In genomic region chr11:117094646-117095045, GRCm38 (mm10) we compare ENCODE assay signal across 12 mouse cellular contexts. TPM values are rescaled to one million over a fixed set of nuclear protein-coding genes. Genes with fewer than 3 reads are reported as not detected.
DNase-seq lines count a peak whose midpoint lies in the region; TF ChIP-seq lines count a peak whose summit lies in the region.
"Had no signal": no experiment of that assay in that cellular context is flagged by ENCODE, and none has a peak within 500 bp of the region (broad histone marks: within the 10 kb centered on the region; RNA-seq: fewer than 3 reads in every experiment).

No protein-coding gene starts in this region.

- TF ChIP-seq CTCF in left cerebral cortex, adult 2 months (IDR thresholded peaks at IDR 0.05): no peak
- no peak for TF ChIP-seq CTCF in cortical plate, adult 2 months (IDR thresholded peaks at IDR 0.05; ENCODE audit: extremely low read depth, insufficient read depth, low read length)
- no peak for TF ChIP-seq CTCF in heart, adult 2 months (IDR thresholded peaks at IDR 0.05)

- WGBS in heart, adult 2 months: 16% methylated on average over 9 of the region's 9 CpGs

- no peak overlapping the region for H3K4me3 ChIP-seq in left cerebral cortex, adult 2 months
- no peak overlapping the region for H3K4me3 ChIP-seq in cortical plate, adult 2 months (ENCODE audit: insufficient read depth, low read length)
- H3K4me3 ChIP-seq in heart, adult 2 months: peak overlapping the region; percentile 7; the same call in 1 of the 2 replicates
- H3K4me3 ChIP-seq: forebrain, embryonic 15.5 days; myocyte had no signal

- DNase-seq in left cerebral cortex, adult 2 months (ENCODE audit: extremely low spot score in 1 of 2, low spot score in 2 of 2): no peak
- no peak for DNase-seq in left cerebral cortex, adult 9 months (ENCODE audit: low spot score in 2 of 2)
- peak in 1 of 2 experiments; percentile 77 for DNase-seq in heart, adult 2 months
- DNase-seq in heart, postnatal 25 days (ENCODE audit: low spot score): peak; percentile 47
- no peak for DNase-seq in left cerebral cortex, postnatal 10 days (ENCODE audit: extremely low spot score in 1 of 2, low spot score in 2 of 2)
- no peak for DNase-seq in cerebellum, adult 11-12 months
- DNase-seq: cerebellum, postnatal 25 days; right cerebral cortex, postnatal 14 days; thymus, postnatal 36 days had no signal

- TF ChIP-seq EP300 in heart, adult 2 months (IDR thresholded peaks at IDR 0.05; ENCODE audit: insufficient read depth, low read depth, low read length): peak; percentile 71; the same call in 1 of the 2 replicates

- no peaks in the 10 kb centered on the region for H3K27me3 ChIP-seq in heart, adult 2 months (ENCODE audit: control insufficient read depth, insufficient read depth, low read length)
- H3K27me3 ChIP-seq: forebrain, embryonic 15.5 days had no signal

- peak overlapping the region; percentile 57 for H3K27ac ChIP-seq in left cerebral cortex, adult 2 months
- peak overlapping the region; percentile 63; the same call in 1 of the 2 replicates for H3K27ac ChIP-seq in cortical plate, adult 2 months (ENCODE audit: insufficient read depth, low read length)
- H3K27ac ChIP-seq in heart, adult 2 months: peak overlapping the region; percentile 94
- H3K27ac ChIP-seq: forebrain, embryonic 15.5 days had no signal

- peak overlapping the region; percentile 65 for H3K9ac ChIP-seq in heart, adult 2 months (ENCODE audit: low read depth, low read length)
- H3K9ac ChIP-seq: forebrain, embryonic 15.5 days had no signal

- H3K79me2 ChIP-seq in heart, adult 2 months (replicated peaks; ENCODE audit: control insufficient read depth, insufficient read depth, low read length): no peaks in the 10 kb centered on the region

- intact Hi-C loops in left cerebral cortex, adult 2 months (cut with DNase I): no loop called here
- intact Hi-C loops in heart, adult 2 months (cut with DNase I): loop anchor here (2.0 to 10.0 kb wide), 2 partner anchors 20 to 460 kb away; partner anchors contain the start of gene Sec14l1
- intact Hi-C loops in heart, postnatal 25 days (cut with DNase I): no loop called here
- intact Hi-C loops in left cerebral cortex, postnatal 10 days (cut with DNase I): no loop called here

- H3K36me3 ChIP-seq in heart, adult 2 months (ENCODE audit: control insufficient read depth, insufficient read depth, low read length): peaks cover 6% of the 10 kb centered on the region; the same call in 1 of the 2 replicates
- H3K36me3 ChIP-seq: forebrain, embryonic 15.5 days had no signal

- no peak for TF ChIP-seq POLR2A in cortical plate, adult 2 months (IDR thresholded peaks at IDR 0.05; ENCODE audit: extremely low read depth, insufficient read depth, low read length)
- TF ChIP-seq POLR2A in heart, adult 2 months (IDR thresholded peaks at IDR 0.05; ENCODE audit: insufficient read depth, low read depth, low read length): peak; percentile 60; the same call in 1 of the 2 replicates

- peaks cover 8% of the 10 kb centered on the region for H3K4me1 ChIP-seq in cortical plate, adult 2 months (ENCODE audit: control insufficient read depth, insufficient read depth, low read length)
- peaks cover 45% of the 10 kb centered on the region for H3K4me1 ChIP-seq in heart, adult 2 months (ENCODE audit: control insufficient read depth, insufficient read depth, low read length)

RNA-seq across cellular contexts. Expression of gene Sec14l1, which starts 20.3 kb away (rescaled TPM):
- total RNA-seq in left cerebral cortex, adult 2 months (2021): 100 to 1,000 TPM; 198 to 229 TPM
- polyA plus RNA-seq in cortical plate, adult 2 months (2012; rRNA removed): 190 and 191 TPM in 2 replicates
- 10 to 100 TPM; 65.4 to 89.5 TPM for total RNA-seq in heart, adult 2 months (2021)
- 71.5 and 83.9 TPM in 2 replicates for polyA plus RNA-seq in heart, adult 2 months (2012; rRNA removed)
- 10 to 100 TPM; 71.7 to 74.1 TPM for total RNA-seq in heart, postnatal 25 days (2021)
- 100 to 1,000 TPM; 144 to 145 TPM for total RNA-seq in left cerebral cortex, postnatal 10 days (2021)
